Mouse (Mus musculus) retina, postnatal 1 day (tissue): ENCODE results near the gene Cacna1c.

Experiments used
- DNase-seq: peaks from one replicate; pipeline ENCODE4 v3.0.0-alpha.2; 2012

Gene Cacna1c

DNA sequence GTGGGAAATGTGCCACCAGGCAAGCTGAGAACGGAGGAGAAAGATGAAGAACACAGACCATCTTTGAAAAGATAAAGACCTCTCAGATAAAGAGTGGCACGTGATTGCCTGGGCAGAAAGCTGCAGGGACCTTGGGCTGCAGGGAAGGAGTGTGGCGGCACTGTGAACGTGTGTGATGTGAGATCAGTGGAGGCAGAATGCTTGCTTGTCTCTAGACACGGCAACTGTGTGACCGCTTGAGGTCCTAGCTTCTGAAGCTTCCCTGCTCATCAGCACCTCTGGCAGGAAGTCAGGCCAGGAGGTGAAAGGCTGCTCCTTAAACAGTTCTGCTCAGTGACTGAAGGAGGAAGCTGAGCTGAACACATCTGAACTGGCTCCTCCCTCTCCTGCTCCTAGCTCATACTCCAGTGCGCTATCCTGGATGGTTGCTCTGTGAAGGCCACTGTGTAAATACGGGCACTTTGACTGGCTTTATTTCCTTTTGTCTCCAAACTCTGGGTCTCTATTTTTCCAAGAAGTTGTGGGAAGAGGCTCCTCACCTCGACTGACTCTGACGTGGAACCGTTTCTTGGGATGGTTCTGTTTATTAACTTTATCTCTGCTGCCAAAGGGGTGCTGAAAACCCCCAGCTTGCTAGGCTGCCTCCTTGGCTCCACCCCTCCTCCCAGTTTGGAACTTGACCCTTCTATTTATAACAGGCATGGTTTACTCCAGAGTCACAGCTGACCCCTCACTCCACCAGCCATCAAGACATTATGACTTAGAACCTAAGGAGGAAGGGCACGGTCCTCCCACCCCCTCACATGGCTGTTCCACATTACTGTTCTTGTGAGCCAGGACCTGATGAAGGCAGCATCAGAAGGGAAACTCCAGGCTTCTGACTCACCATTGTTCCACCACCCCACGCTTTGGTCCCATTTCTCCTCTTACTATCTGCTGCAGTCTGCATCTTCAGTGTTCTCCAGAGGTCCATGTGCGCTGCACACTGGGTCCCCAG is 357.0 kb downstream of the Cacna1c start:
- DNase-seq: no peak

DNA sequence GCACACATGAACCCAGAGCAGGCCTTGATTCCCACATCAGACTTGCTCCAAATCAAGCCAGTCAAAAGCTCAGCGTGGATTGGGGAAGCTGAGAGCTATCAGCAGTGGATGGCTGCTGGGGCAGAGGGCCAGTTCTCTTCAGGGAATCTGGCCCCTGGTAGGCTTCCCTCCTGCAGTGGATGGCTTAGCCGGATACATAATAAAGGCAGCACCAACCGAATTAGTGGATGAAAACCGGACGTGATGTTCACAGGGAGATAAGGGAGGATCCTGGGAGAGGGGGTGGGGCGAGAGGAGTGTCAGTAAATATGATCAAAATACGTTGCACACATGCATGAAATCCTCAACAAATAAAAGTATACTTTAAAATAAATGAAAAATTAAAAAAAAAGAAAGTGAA is 359.5 kb downstream of the Cacna1c start:
- DNase-seq: no peak

DNA sequence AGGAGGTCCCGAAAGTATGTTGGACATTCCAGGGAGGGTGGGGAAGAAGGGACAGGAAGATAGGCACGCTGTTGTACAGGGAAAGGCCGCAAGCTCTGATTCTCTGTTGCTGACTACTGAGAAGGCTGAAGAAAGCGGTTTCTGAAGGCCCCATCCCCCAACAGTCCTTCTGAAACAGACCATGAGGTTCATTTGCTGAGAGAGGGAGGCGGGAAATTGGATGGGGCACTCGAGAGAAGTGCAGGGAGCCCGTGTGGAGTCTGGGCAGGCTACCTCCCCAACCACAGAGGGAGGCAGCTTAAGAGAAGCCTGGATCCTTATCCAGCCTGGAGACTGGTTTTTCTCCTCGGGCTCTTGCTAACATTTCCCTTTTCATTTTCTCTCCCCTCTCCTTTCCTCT is 362.2 kb downstream of the Cacna1c start:
- DNase-seq: no peak

DNA sequence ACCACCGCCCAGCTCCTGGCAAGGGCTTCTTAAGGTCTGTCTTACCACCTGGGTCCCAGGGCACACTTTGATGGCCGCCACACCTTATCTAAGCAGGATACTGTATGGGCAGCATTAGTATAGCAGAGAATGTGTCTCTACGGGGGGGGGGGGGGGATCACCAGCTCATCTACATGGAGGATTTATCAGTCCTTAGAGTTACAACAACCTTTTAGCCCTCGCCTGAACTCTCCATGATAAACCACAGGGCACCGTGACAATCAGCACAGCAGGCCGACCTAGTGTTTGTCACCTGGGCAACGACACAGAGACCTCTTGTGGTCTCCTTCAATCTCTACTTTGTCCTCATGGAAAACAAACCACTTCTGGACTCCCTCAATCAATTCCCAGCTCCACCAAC is 363.2 kb downstream of the Cacna1c start:
- no peak for DNase-seq

DNA sequence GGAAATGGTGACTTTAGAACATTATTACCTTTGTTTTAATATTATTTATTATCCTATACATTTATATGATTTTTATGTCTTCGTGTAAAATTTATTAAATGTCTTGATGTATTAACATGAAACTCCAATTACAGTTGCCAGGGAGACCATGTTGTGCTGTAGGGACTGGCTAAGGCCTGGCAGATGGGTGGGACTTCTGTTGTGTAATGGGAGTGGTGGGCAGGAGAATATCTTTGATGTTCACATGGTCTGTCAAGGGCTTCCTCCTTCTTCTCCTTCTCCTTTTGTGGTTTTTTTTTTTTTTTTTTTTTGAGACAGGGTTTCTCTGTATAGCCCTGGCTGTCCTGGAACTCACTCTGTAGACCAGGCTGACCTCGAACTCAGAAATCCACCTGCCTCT is 363.6 kb downstream of the Cacna1c start:
- DNase-seq: no peak

DNA sequence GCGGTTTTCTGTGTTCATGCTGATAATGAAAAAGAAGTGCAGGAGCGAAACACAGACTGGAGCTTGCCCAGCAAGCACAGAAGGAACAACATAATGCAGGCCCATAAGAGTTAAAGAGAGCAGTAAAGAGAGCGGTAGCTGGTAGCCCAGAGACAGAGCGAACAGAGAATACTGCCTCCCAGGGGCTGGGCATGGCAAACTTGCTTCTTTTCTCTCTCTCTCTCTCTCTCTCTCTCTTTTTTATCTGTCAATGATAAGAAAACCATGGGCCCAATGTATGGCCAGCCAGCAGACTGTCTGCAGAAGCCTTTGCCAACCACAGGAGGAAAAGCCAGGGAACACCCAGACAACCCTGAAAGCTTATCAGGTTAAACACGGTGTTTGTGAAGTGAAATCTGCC is 365.4 kb downstream of the Cacna1c start:
- DNase-seq: no peak

DNA sequence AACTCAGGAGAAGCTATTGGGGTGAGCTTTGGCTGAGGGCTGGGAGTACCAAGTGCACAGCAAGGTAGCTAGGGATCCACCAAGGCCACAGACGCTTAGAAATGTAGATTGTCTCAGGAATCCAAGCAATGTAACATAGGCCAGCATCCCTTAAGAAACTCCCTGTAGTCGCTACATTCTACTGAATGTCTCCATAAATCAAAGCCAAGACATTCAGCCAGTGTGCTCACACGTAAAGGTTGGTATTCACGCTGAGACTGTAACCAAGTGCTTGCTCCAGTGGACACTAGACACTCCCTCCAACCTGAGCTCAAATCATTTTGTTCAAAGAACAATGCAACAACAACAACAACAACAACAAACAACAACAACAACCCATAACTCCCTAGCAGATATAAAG is 368.0 kb downstream of the Cacna1c start:
- DNase-seq: no peak

DNA sequence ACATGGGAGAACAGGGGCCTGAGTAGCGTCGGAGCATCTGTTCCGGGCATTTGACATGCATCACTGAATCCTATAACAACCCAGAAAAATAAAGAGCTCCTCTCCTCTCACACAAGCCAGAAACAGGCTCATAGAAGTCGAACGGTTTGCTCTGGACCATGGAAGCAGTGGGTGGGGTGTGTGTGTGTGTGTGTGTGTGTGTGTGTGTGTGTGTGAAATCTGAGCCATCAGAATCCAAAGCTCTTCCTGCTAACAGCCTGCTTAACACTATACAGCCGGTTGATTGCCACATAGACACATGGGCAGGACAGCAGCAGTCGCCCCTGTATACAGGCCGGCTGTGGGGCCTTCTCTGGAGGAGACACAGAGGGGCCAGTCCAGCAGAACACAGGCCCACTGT is 368.7 kb downstream of the Cacna1c start:
- peak; percentile 80 for DNase-seq

DNA sequence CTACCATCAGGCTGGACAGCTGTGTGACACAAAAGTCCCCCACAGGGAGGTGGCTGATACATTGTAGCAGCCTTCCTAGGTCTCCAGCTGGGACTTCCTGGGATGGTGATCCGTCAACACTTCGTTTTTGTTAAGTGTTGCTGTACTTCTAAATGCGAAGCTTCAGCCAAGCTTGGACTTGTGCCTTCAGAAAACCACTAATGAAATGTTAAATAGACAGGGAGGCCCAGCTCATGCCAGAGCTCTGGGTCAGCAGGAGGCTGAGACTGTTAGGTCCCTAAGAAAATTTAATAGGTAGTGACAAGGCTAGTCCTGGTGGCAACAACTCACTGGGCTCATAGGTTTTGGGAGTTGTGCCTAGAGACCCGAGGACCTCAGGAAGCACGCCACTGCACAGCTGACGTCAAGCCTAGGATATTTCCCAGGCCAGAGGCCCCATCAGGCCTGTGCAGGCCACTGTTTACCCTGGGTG is 370.8 kb downstream of the Cacna1c start:
- DNase-seq: no peak

DNA sequence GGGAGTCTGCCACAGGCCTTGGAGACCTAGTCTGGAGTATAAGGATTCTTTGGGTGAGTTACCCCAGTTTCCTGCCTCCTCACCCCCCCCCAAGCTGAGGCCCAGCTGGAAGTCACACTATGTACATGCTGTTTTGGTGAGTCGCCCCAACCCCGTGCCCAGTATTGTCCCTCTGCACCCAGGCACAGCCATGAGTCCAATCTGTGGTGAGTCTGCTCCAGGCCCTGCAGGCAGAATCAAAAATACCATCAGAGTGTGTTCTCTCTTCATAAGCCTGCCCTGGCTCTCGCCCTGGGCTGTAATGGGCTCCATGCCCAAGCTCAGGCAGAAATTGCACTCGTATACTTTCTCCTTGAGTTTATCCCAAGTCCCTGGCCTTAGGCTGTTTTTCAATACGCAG is 374.7 kb downstream of the Cacna1c start:
- DNase-seq: no peak

DNA sequence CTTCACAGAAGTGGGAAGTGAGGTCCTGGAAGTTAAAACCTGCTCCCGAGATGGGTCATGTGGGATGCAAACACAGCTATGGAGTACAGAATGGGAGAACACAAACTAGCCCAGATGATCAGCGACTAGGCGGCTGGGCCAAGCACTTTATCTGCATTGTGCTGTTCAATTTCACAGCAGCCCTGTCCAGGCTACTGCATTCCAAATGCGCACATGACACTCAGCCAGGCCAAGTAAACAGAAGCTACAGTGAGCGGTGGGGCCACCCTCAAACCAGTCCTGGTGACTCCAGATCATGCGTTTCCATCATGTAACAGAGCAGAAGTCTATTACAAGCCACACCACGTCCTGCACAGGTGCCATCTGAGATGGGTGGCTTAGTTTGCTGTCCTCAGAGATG is 376.6 kb downstream of the Cacna1c start:
- DNase-seq: no peak

DNA sequence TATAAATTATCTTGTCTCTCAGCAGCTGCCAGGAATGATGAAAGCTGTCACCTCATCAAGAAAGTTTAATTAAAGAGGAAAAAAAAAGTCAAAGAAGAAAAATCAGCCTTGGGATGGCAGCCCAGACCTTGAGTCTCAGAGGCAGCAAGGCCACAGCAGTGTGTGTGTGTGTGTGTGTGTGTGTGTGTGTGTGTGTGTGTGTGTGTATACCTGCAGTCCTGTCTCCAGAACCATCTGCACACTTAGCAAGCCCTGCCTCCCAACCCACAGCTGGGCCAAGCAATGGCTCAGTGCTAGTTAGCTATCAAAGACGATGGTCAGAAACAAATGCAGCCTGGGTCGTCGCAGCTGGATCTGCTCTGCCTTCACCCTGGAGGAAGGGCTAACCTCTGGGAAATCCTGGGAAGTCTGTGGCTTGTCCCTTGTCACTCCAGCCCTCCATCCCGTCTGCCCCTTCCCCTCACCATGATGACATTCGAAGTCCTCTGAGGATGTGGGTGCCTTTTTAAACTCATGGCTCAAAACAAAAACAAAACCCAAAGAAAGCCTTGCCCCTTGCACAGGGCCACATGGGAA is 378.2 kb downstream of the Cacna1c start:
- no peak for DNase-seq

DNA sequence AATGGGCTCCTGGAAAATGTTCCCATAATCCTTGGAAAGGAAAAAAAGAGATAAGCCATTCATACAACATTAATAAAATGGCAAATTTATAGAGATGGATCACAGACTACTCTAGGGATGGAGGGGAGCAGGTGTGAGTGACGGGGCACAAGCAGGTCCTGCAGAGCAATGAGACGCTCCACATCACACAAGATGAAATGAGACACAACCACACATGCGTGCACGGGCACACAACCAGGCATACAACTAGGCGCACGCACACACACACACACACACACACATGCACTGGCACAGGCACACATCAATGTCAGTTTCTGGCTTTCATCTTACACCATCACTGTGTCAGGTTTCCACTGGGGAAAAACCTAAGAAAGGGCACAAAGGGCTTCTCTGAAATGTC is 380.0 kb downstream of the Cacna1c start:
- no peak for DNase-seq

DNA sequence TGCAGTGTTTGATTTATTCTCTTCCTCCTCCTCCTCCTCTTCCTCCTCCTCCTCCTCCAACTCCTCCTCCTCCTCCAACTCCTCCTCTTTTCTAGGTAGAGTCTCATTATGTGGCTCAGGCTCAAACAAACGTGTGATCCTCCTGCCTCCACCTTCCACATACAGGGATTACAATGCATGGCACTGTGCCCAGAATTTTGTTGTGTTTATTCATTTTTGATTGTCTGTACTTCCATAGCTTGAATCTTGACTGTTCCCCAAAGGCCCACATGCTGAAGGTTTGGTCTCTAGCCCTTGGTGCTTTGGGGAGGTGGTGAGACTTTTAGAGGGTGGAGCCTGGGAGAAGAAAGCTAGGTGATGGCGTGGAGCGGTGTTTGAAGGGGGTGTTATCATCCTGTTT is 383.7 kb downstream of the Cacna1c start:
- DNase-seq: no peak

DNA sequence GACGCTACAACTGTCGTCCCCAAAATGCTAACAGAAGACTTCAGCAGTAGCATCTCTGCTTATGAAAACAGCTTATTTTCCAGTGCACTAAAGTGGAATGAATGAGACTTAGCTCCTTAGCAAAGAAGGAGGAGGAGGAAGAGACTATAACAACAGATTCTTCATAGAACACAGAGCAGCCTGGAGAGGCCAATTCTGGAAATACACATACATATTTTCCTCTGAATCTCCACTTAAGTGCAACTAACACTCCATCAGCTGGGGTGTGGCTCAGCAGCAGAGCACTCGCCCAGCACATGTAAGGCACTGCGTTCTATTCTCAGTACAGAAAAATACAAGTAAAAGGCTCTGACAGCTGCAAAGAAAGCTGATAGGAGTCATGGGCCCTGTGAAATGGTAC is 384.2 kb downstream of the Cacna1c start:
- DNase-seq: no peak

DNA sequence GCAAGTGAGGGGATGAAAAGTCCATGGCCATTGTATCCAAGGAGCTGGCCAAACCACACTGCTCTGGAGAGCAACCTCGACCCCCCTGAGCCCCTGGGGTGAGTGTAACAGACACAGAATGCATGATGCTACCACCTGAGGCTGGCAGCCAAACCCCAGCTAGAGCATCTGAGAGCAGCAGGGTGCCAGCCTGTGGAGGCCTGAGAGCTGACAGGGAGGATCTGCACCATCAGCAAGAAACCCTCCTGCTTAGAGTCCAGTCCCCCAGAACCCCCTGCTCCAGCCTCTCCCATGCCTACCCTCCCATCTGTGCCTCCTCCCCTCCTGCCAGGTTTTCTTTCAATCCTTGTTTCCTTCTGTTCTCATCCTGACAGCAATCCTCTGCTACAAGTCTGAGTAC is 385.4 kb downstream of the Cacna1c start:
- no peak for DNase-seq

DNA sequence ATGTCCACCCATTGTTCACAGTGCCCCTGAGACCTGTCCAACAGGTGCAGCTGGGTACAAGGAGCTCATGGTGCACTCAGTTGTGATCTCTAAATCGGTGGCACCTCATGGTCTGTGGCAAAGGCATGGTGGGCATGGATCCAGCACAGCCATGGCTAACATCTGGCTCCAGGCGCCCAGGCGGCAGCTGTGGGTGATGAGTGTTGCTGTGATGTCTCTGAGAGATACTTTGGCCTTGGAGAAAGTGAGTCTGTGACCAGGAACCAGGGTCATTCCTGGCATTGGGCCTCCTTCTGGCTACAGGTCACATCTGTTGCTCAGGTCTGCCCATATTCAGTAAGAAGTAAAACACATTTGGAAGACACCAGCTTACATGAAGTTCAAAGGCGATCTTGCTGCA is 391.1 kb downstream of the Cacna1c start:
- DNase-seq: no peak

DNA sequence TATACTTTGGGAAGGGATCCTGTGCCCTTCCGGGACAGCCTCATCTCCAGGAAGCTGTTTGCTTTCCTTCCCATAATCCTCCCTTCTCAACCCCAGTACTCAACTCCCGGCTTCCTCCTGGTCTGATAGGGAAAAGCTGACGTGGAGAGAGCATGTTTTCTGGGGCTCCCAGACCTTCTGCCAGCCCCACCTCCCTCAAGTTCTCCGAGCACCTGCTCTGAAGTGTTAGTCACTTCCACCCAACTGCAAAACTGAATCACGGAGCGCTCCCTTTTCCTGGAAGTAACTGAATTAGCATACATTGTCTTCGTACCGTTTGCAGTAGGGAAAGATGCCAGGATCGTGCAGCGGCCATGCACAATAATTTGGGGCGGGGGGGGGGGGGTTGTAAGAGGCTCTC is 393.9 kb downstream of the Cacna1c start:
- DNase-seq: peak; percentile 25

DNA sequence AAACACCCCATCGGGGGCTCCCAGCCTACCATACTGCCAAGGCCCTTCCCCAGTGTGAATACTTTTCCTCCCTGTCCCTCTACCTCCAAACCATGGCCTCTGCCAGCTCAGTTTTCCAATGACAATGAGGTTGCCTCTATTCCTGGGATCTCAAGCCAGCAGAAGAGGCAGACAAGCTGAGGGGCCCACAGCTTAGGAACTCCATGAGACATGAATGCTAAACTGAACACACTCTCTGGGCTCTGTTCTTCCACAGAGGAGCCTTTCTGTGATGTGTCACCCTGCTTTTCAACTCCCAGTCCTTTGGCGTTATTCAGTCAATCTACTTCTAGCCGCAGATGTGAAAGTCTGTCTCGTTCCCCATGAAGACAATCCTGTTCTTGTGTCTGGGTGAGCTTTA is 399.8 kb downstream of the Cacna1c start:
- no peak for DNase-seq

DNA sequence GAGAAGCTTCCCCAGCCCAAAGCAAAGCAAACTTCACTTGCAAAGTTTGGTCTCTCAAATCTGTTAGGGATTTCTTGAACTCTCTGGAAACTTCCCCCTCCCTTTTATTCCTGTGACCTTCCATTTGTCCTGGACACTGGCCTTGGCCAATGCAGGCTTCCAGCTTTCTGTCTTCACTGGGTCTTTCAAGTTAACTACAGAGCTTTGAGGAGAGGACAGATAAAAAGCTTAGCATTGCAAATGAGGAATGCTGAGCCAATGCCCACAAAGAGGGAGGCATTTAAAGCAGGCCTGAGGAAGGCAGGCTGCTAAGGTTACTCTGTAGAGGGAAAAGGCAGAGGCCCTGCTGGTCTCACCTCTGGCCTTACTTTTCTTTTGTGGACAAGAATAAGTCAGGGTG is 400.5 kb downstream of the Cacna1c start:
- no peak for DNase-seq

DNA sequence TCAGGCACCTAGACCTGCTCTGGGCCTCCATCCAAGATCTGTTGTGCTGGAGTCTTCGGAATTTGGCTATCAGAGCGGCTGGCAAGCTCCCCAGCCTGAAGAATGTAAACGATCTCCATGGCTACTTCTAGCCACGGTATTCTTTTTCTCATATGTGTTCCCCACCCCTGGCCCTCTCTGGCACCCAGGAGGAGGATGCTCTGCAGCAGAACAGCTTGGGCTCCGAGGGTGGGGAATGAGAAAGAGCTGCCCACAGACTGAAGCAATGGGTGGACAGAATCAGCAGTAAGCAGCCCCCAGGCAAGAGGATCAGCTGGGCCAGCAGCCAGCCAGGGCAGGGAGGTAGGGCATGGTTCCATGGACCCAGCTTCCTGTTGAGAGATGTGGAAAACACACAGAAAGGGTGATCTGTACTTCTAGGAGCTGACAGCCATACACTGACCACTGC is 404.3 kb downstream of the Cacna1c start:
- no peak for DNase-seq

DNA sequence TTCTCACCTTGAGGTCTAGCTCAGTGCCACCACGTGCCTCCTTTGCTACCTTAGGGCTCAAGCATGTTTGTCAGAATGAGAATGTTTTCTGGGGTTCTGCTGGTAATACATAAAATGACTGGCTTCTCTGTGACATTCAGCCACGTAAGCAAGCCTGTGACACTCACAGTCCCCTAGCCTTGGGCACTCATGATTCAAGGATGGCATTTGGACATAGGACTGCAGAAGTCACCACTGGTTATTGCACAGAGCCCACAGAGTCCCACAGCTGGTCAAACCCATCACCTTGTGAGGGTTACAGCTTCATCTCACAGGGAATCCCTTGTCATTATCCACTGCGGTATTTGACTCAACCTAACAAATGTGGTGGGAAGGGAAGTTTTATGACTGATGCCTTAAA is 408.3 kb downstream of the Cacna1c start:
- no peak for DNase-seq

DNA sequence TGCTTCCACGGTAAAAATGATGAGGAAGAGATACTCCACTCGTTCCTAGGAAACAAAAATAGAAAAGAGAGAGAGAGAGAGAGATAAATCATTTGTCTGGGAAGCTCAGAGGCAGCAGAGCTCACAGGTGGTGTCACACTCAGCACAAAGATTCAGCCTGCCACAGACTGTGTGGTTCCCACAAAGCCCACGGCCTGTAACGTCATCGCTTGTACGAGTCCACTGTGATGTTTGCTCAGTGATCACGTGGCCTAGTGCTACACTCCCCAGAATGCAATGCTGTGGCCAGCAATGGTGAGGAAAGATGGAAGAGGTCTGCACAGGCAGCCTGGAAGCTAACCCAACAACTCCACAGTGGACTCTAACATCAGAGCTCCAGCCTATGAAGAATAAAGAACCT is 415.9 kb downstream of the Cacna1c start:
- no peak for DNase-seq

DNA sequence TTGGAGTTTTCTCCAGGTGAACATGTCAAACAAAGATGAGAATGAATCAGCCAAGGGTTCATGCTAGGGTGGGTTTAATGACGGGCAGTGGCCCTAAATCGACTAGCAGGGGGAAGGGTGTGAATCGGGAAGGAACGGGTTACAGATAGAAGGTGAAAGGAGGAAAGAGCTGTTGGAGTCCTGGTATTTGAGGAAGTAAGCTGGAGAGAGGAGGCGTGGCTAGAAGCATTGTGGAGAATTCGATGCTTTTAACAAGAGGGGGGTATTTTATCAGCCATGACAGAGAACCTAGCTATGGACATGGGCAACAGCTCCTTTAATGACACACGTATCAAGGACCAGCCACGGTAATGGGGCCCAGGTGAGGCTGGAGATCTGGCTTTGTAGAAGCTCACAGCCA is 417.0 kb downstream of the Cacna1c start:
- no peak for DNase-seq
